Mouse (Mus musculus) stomach, embryonic 14.5 days (tissue): ENCODE measurements around the gene Hpse2. TPM values are rescaled to one million over a fixed set of nuclear protein-coding genes. Genes with fewer than 3 reads are reported as not detected.

Experiments
- ATAC-seq: fragments of 200-750 bp; cut with Nextera tagmentation; 2 replicates; pipeline ENCODE4 v1.8.0; 2017; ENCODE audit warnings: low read depth, moderate TSS enrichment; ENCODE audit not compliant: insufficient number of reproducible peaks, insufficient read depth, low FRiP score
- H3K27ac ChIP-seq: fragments of 300-500 bp; sonication (generic); 2 replicates; pipeline ENCODE4 v1.5.1; 2014; ENCODE audit warnings: mild to moderate bottlenecking, low read length, moderate library complexity, mixed read lengths
- H3K27me3 ChIP-seq: fragments of 300-500 bp; sonication (generic); 2 replicates; pipeline ENCODE4 v1.6.1; 2014; ENCODE audit warnings: low read length, control low read depth, mixed read lengths; ENCODE audit not compliant: control insufficient read depth, insufficient read depth
- H3K36me3 ChIP-seq: fragments of 300-500 bp; sonication (generic); 2 replicates; pipeline ENCODE4 v1.6.1; 2014; ENCODE audit warnings: mild to moderate bottlenecking, control low read depth, low read length, moderate library complexity, mixed read lengths; ENCODE audit not compliant: control insufficient read depth, insufficient read depth
- H3K4me1 ChIP-seq: fragments of 300-500 bp; sonication (generic); 2 replicates; pipeline ENCODE4 v1.6.1; 2014; ENCODE audit warnings: low read length, control low read depth, mixed read lengths; ENCODE audit not compliant: control insufficient read depth, insufficient read depth
- H3K4me2 ChIP-seq: fragments of 300-500 bp; sonication (generic); replicated peaks from 2 replicates; pipeline ENCODE4 v1.6.1; 2014; ENCODE audit warnings: low read depth, low read length, control low read depth
- H3K4me3 ChIP-seq: fragments of 300-500 bp; sonication (generic); 2 replicates; pipeline ENCODE4 v1.5.1; 2014; ENCODE audit warnings: low read depth, low read length, control low read depth
- H3K9ac ChIP-seq: fragments of 300-500 bp; sonication (generic); replicated peaks from 2 replicates; pipeline ENCODE4 v1.6.1; 2014; ENCODE audit warnings: low read depth, mild to moderate bottlenecking, control low read depth, low read length, moderate library complexity, mixed read lengths
- H3K9me3 ChIP-seq: fragments of 300-500 bp; sonication (generic); 2 replicates; pipeline ENCODE4 v1.6.1; 2016; ENCODE audit warnings: low read depth, low read length, control low read depth; ENCODE audit not compliant: control insufficient read depth
- WGBS: fragments of 180-500 bp; shearing (Covaris S2); extraction: QIAGEN DNeasy Blood & Tissue Kit; methylation state at CpG from one replicate; pipeline ENCODE4 v1.1.7; 2014; 5-methylcytosine and 5-hydroxymethylcytosine counted together
- polyA plus RNA-seq: library from polyadenylated mRNA; unstranded; fragments of >200 nt; fragmentation: Nextera tagmentation; extraction: Ambion mirVana; gene quantifications from 2 replicates; pipeline ENCODE4 v1.2.1, GENCODE M21; 2014

The Hpse2 gene
- polyA plus RNA-seq, 1 experiment from 2014 or later: 16.1 TPM

- H3K36me3 ChIP-seq: no peaks in the 10 kb centered on the region
- 53% methylated on average over 5 of the region's 5 CpGs for WGBS
- H3K27ac ChIP-seq: no peak overlapping the region
- no peak overlapping the region for H3K9ac ChIP-seq
- peaks cover 7% of the 10 kb centered on the region; the same call in 1 of the 2 replicates for H3K4me1 ChIP-seq
- no peaks in the 10 kb centered on the region for H3K27me3 ChIP-seq
- no peaks in the 10 kb centered on the region for H3K9me3 ChIP-seq
- ATAC-seq: no peak
- no peak overlapping the region for H3K4me2 ChIP-seq
- H3K4me3 ChIP-seq: no peak overlapping the region
These were observed 496.6 kb downstream of the Hpse2 start for GRCm38 (mm10) chr19:42891599-42891998.

GRCm38 (mm10) chr19:42877653-42878052 is 510.5 kb downstream of the Hpse2 start:
- no peak for ATAC-seq
- WGBS: 60% methylated on average over 4 of the region's 4 CpGs
- Histone ChIP-seq H3K36me3 (no peaks in the 10 kb centered on the region), H3K4me2 (no peak overlapping the region), H3K4me1 (no peaks in the 10 kb centered on the region), H3K27me3 (no peaks in the 10 kb centered on the region), H3K4me3 (no peak overlapping the region), H3K27ac (no peak overlapping the region), H3K9me3 (no peaks in the 10 kb centered on the region), H3K9ac (no peak overlapping the region)

DNA sequence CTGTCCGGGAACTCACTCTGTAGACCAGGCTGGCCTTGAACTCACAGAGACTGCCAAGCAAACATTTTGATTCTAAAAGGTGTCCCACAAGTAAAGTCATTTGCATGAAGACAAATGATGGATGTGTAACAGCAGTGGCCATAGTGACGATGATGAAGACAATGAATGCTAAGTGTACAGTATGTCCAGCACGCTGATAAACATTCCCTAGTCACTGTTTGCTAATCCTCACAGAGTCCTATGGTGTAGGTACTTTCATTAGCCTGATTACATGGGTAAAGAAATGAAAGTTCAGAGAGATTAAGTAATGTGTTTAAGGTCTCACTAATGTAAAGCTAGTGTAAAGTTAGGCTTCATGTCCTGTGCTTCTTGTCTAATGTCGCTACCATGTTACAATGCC is 511.6 kb downstream of the Hpse2 start:
- no peak overlapping the region for H3K27ac ChIP-seq
- H3K27me3 ChIP-seq: no peaks in the 10 kb centered on the region
- H3K4me2 ChIP-seq: no peak overlapping the region
- H3K9me3 ChIP-seq: no peaks in the 10 kb centered on the region
- ATAC-seq: 0 out of 2 replicates have a peak, but pooled peaks have one; percentile 14
- H3K36me3 ChIP-seq: no peaks in the 10 kb centered on the region
- H3K4me3 ChIP-seq: no peak overlapping the region
- H3K9ac ChIP-seq: no peak overlapping the region
- H3K4me1 ChIP-seq: no peaks in the 10 kb centered on the region
- 64% methylated on average over 4 of the region's 4 CpGs for WGBS

GRCm38 (mm10) chr19:42869663-42870530 is 518.3 kb downstream of the Hpse2 start:
- 71% methylated on average over 8 of the region's 8 CpGs for WGBS
- Histone ChIP-seq H3K4me2 (no peak overlapping the region), H3K9me3 (no peaks in the 10 kb centered on the region), H3K27me3 (no peaks in the 10 kb centered on the region), H3K4me1 (peaks cover 9% of the 10 kb centered on the region; the same call in 1 of the 2 replicates), H3K27ac (peak overlapping the region; percentile 39; the same call in 1 of the 2 replicates), H3K36me3 (no peaks in the 10 kb centered on the region), H3K4me3 (no peak overlapping the region), H3K9ac (no peak overlapping the region)
- ATAC-seq: no peak

DNA sequence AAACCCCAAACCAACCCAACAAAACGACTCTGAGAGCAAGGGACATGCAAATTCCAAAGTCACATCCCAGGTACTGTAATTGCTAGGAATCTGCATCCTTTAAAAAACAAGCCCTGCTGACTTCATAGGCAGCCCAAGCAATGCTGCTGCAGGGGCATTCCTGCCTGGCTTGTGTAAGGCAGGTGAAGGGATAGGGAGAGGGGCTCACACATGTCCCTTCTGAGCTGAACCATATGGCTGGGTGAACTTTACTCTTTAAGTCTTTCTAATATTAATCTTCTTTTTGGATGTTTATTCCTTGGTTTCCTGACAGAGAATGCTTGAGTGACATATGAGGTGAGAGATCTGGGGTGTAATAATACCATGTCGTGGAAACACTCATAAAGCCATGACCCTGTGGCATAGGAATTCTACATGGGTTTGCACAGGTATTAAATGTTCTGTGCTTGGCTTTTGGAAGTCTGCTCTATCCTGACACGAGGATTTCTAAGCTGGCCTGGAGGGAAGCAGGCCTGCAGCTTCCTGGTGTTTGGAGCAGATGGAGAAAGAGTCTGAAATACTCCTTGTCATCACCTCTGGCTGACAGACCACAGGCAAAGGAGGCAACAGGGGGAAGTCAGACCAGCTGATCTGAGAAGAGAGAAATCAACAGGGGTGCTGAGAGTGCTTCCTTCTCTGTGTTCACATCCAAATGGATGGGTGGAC is 519.0 kb downstream of the Hpse2 start:
- ATAC-seq: no peak
- Histone ChIP-seq H3K4me2 (no peak overlapping the region), H3K9me3 (no peaks in the 10 kb centered on the region), H3K36me3 (no peaks in the 10 kb centered on the region), H3K27me3 (no peaks in the 10 kb centered on the region), H3K9ac (no peak overlapping the region), H3K4me3 (no peak overlapping the region), H3K4me1 (peaks cover 9% of the 10 kb centered on the region; the same call in 1 of the 2 replicates), H3K27ac (peak overlapping the region; percentile 39; the same call in 1 of the 2 replicates)
- 29% methylated on average over 3 of the region's 3 CpGs for WGBS

DNA sequence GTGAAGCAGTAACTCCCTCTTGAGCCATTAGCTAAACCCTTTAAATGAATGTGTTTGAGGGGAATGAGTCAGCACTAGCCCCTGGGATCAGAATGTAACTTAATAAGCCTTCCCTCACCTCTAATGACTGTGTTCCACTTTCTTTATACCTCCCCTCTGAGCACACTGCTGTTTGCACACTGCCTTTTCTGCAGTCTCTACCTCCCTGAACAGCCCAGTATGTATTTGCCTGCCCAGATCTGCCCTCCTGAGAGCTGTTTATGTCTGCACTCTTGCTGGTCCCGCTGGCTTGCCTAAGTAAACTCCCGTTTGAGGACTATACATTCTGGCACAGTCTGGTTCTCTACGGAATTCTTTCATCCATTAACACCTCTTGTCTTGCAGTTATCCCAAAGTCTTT is 525.1 kb downstream of the Hpse2 start:
- H3K9ac ChIP-seq: no peak overlapping the region
- no peaks in the 10 kb centered on the region for H3K36me3 ChIP-seq
- no peak for ATAC-seq
- H3K27me3 ChIP-seq: no peaks in the 10 kb centered on the region
- no peak overlapping the region for H3K4me3 ChIP-seq
- WGBS: 23% methylated on average over 3 of the region's 3 CpGs
- H3K9me3 ChIP-seq: no peaks in the 10 kb centered on the region
- no peaks in the 10 kb centered on the region for H3K4me1 ChIP-seq
- no peak overlapping the region for H3K4me2 ChIP-seq
- no peak overlapping the region for H3K27ac ChIP-seq

- no peaks in the 10 kb centered on the region for H3K36me3 ChIP-seq
- no peaks in the 10 kb centered on the region for H3K27me3 ChIP-seq
- H3K9me3 ChIP-seq: peaks cover 3% of the 10 kb centered on the region; the same call in 1 of the 2 replicates
- H3K9ac ChIP-seq: no peak overlapping the region
- no peak overlapping the region for H3K4me3 ChIP-seq
- no peak overlapping the region for H3K4me2 ChIP-seq
- ATAC-seq: no peak
- 78% methylated on average over 5 of the region's 5 CpGs for WGBS
- no peak overlapping the region for H3K27ac ChIP-seq
- no peaks in the 10 kb centered on the region for H3K4me1 ChIP-seq
These were observed 531.1 kb downstream of the Hpse2 start for GRCm38 (mm10) chr19:42857096-42857495.

- H3K4me1 ChIP-seq: no peaks in the 10 kb centered on the region
- 80% methylated on average over 4 of the region's 4 CpGs for WGBS
- H3K9me3 ChIP-seq: peaks cover 3% of the 10 kb centered on the region; the same call in 1 of the 2 replicates
- ATAC-seq: no peak
- H3K4me2 ChIP-seq: no peak overlapping the region
- H3K27ac ChIP-seq: no peak overlapping the region
- H3K27me3 ChIP-seq: no peaks in the 10 kb centered on the region
- H3K9ac ChIP-seq: no peak overlapping the region
- no peak overlapping the region for H3K4me3 ChIP-seq
- H3K36me3 ChIP-seq: no peaks in the 10 kb centered on the region
These were observed 532.5 kb downstream of the Hpse2 start for GRCm38 (mm10) chr19:42855649-42856048.
